In genomic region chr5:134678827-134679546, GRCm38 (mm10) we compare ENCODE assay signal across 9 mouse cellular contexts. TPM values are rescaled to one million over a fixed set of nuclear protein-coding genes. Genes with fewer than 3 reads are reported as not detected.
A peak's percentile ranks its signal among the peaks of the same experiment; 100 is the strongest.
DNase-seq lines count a peak whose midpoint lies in the region; ATAC-seq and TF ChIP-seq lines count a peak whose summit lies in the region.
"Had no signal": no experiment of that assay in that cellular context is flagged by ENCODE, and none has a peak within 500 bp of the region (broad histone marks: within the 10 kb centered on the region; RNA-seq: fewer than 3 reads in every experiment).

No protein-coding gene starts in this region.

- 68% methylated on average over 8 of the region's 8 CpGs for WGBS in forebrain, embryonic 10.5 days
- 65% methylated on average over 8 of the region's 8 CpGs for WGBS in forebrain, embryonic 13.5 days
- 60% methylated on average over 8 of the region's 8 CpGs for WGBS in spleen, adult 2 months
- WGBS in forebrain, embryonic 11.5 days = 68% methylated on average over 8 of the region's 8 CpGs

- peak overlapping the region; percentile 17; the same call in 1 of the 2 replicates for H3K27ac ChIP-seq in forebrain, embryonic 10.5 days
- no peak overlapping the region for H3K27ac ChIP-seq in forebrain, embryonic 13.5 days
- peak overlapping the region; percentile 65 for H3K27ac ChIP-seq in spleen, adult 2 months (ENCODE audit: insufficient read depth, low read length)
- H3K27ac ChIP-seq in forebrain, embryonic 11.5 days (ENCODE audit: low read depth, low read length) = no peak overlapping the region

- H3K9ac ChIP-seq in forebrain, embryonic 13.5 days = no peak overlapping the region
- no peak overlapping the region for H3K9ac ChIP-seq in forebrain, embryonic 11.5 days (ENCODE audit: low read length)
- H3K9ac ChIP-seq: lung, embryonic 14.5 days had no signal

- H3K4me1 ChIP-seq in forebrain, embryonic 10.5 days = peaks cover 49% of the 10 kb centered on the region
- H3K4me1 ChIP-seq in forebrain, embryonic 13.5 days = peaks cover 27% of the 10 kb centered on the region
- H3K4me1 ChIP-seq in spleen, adult 2 months (ENCODE audit: control insufficient read depth, insufficient read depth, insufficient read length) = peaks cover 21% of the 10 kb centered on the region; the same call in 1 of the 2 replicates
- H3K4me1 ChIP-seq in forebrain, embryonic 11.5 days (replicated peaks; ENCODE audit: control insufficient read depth, insufficient read depth, low read length) = peaks cover 18% of the 10 kb centered on the region

- no peak for TF ChIP-seq POLR2A in spleen, adult 2 months (IDR thresholded peaks at IDR 0.05; ENCODE audit: low read depth, low read length)

- no peak for DNase-seq in forebrain, embryonic 10.5 days (ENCODE audit: extremely low spot score, low spot score)
- DNase-seq in spleen, adult 2 months (ENCODE audit: low read depth in 1 of 2, low spot score in 2 of 2) = no peak
- DNase-seq in spleen, adult 18-20 months = no peak
- peak; percentile 65 for DNase-seq in liver
- DNase-seq in urinary bladder, postnatal 10 days (ENCODE audit: low spot score) = no peak
- no peak for DNase-seq in forebrain, embryonic 11.5 days (ENCODE audit: low spot score)
- no peak for DNase-seq in spleen, postnatal 36 days (ENCODE audit: low spot score in 2 of 2)
- DNase-seq: lung, embryonic 14.5 days had no signal

- TF ChIP-seq CTCF in spleen, adult 2 months (IDR thresholded peaks at IDR 0.05; ENCODE audit: extremely low read depth, insufficient read depth, insufficient read length, insufficient replicate concordance) = no peak

- H3K9me3 ChIP-seq in forebrain, embryonic 10.5 days = no peaks in the 10 kb centered on the region
- H3K9me3 ChIP-seq in forebrain, embryonic 13.5 days (replicated peaks) = no peaks in the 10 kb centered on the region
- H3K9me3 ChIP-seq in forebrain, embryonic 11.5 days (ENCODE audit: control insufficient read depth, low read length) = no peaks in the 10 kb centered on the region

- no peak for ATAC-seq in forebrain, embryonic 13.5 days
- no peak for ATAC-seq in forebrain, embryonic 11.5 days (replicated peaks; ENCODE audit: low FRiP score)

- H3K27me3 ChIP-seq in forebrain, embryonic 10.5 days (ENCODE audit: poor library complexity, severe bottlenecking) = no peaks in the 10 kb centered on the region
- no peaks in the 10 kb centered on the region for H3K27me3 ChIP-seq in forebrain, embryonic 13.5 days
- H3K27me3 ChIP-seq in spleen, adult 2 months (ENCODE audit: control insufficient read depth, insufficient read depth, low read length) = no peaks in the 10 kb centered on the region
- no peaks in the 10 kb centered on the region for H3K27me3 ChIP-seq in forebrain, embryonic 11.5 days (ENCODE audit: control insufficient read depth, insufficient read depth, low read length)

- no peak overlapping the region for H3K4me3 ChIP-seq in forebrain, embryonic 10.5 days
- no peak overlapping the region for H3K4me3 ChIP-seq in forebrain, embryonic 13.5 days
- H3K4me3 ChIP-seq in spleen, adult 2 months (ENCODE audit: extremely low read depth, insufficient read depth, insufficient read length) = no peak overlapping the region
- H3K4me3 ChIP-seq in forebrain, embryonic 11.5 days (ENCODE audit: low read depth, low read length) = no peak overlapping the region

- peaks cover 27% of the 10 kb centered on the region for H3K36me3 ChIP-seq in forebrain, embryonic 10.5 days (replicated peaks)
- H3K36me3 ChIP-seq in forebrain, embryonic 13.5 days (ENCODE audit: poor library complexity, severe bottlenecking) = peaks cover 40% of the 10 kb centered on the region
- no peaks in the 10 kb centered on the region for H3K36me3 ChIP-seq in spleen, adult 2 months (ENCODE audit: control insufficient read depth, insufficient read depth, low read length)
- H3K36me3 ChIP-seq in forebrain, embryonic 11.5 days (ENCODE audit: control insufficient read depth, insufficient read depth, low read length) = no peaks in the 10 kb centered on the region

- no peak overlapping the region for H3K4me2 ChIP-seq in forebrain, embryonic 13.5 days
- no peak overlapping the region for H3K4me2 ChIP-seq in forebrain, embryonic 11.5 days (ENCODE audit: low read depth, low read length, severe bottlenecking)
- H3K4me2 ChIP-seq: lung, embryonic 14.5 days had no signal

RNA-seq across cellular contexts. Expression of gene Limk1, which starts 9.4 kb away (rescaled TPM):
- polyA plus RNA-seq in forebrain, embryonic 10.5 days (2016; fragmentation: Nextera tagmentation; extraction: Ambion mirVana) = 6.2 and 7.1 TPM in 2 replicates
- polyA plus RNA-seq in forebrain, embryonic 13.5 days (2015; fragmentation: Nextera tagmentation; extraction: Ambion mirVana) = 13.8 and 14.1 TPM in 2 replicates
- 25.0 and 25.7 TPM in 2 replicates for polyA plus RNA-seq in spleen, adult 2 months (2012; rRNA removed)
- polyA plus RNA-seq in forebrain, embryonic 11.5 days (2014; fragmentation: Nextera tagmentation; extraction: Ambion mirVana) = 11.2 and 11.8 TPM in 2 replicates

RNA-seq across cellular contexts. Expression of gene Eif4h, which starts 39.7 kb away (rescaled TPM):
- 571 and 588 TPM in 2 replicates for polyA plus RNA-seq in forebrain, embryonic 10.5 days (2016; fragmentation: Nextera tagmentation; extraction: Ambion mirVana)
- polyA plus RNA-seq in forebrain, embryonic 13.5 days (2015; fragmentation: Nextera tagmentation; extraction: Ambion mirVana) = 402 and 441 TPM in 2 replicates
- 125 and 143 TPM in 2 replicates for polyA plus RNA-seq in spleen, adult 2 months (2012; rRNA removed)
- 493 and 540 TPM in 2 replicates for polyA plus RNA-seq in forebrain, embryonic 11.5 days (2014; fragmentation: Nextera tagmentation; extraction: Ambion mirVana)

Comparison
In these comparisons a context has a peak if more than half of its experiments do, and no peak if none do; other contexts are left out.
1. H3K27ac ChIP-seq: peak in forebrain, embryonic 10.5 days (single experiment) and spleen, adult 2 months (single experiment); none in forebrain, embryonic 13.5 days (single experiment) and forebrain, embryonic 11.5 days (single experiment).